Mouse (Mus musculus) myocyte (in vitro differentiated cells): ENCODE data around the gene N4bp2l2. TPM values are rescaled to one million over a fixed set of nuclear protein-coding genes. Genes with fewer than 3 reads are reported as not detected.
"Not testable (repeated sequence)": the region's sequence is repeated elsewhere in the genome, so short reads cannot be mapped to it uniquely, and the experiment has no call there.

Experiments
- H3K27me3 ChIP-seq: one replicate; pipeline ENCODE4 v1.6.1; 2011; ENCODE audit not compliant: control insufficient read depth, insufficient read depth, insufficient read length
- H3K36me3 ChIP-seq: one replicate; pipeline ENCODE4 v1.6.1; 2011; ENCODE audit not compliant: control insufficient read depth, insufficient read depth
- H3K4me2 ChIP-seq: one replicate; pipeline ENCODE4 v1.6.1; 2011; ENCODE audit warnings: low read depth, control low read depth
- H3K4me3 ChIP-seq: one replicate; pipeline ENCODE4 v1.5.1; 2011; ENCODE audit warnings: mild to moderate bottlenecking, control low read depth, moderate library complexity
- H3K79me2 ChIP-seq: one replicate; pipeline ENCODE4 v1.6.1; 2011; ENCODE audit not compliant: control insufficient read depth, insufficient read depth
- H3ac ChIP-seq: one replicate; pipeline ENCODE4 v1.6.1; 2011; ENCODE audit not compliant: control insufficient read depth, insufficient read length
- CEBPB ChIP-seq: IDR thresholded peaks from 2 replicates; pipeline ENCODE4 v1.6.1; 2011; ENCODE audit warnings: mild to moderate bottlenecking, moderate library complexity; ENCODE audit not compliant: poor library complexity, insufficient read depth, severe bottlenecking
- E2F4 ChIP-seq: IDR thresholded peaks from one replicate; pipeline ENCODE4 v1.6.1; 2011; ENCODE audit warnings: mild to moderate bottlenecking, control low read depth, moderate library complexity; ENCODE audit not compliant: insufficient read depth
- MAX ChIP-seq: IDR thresholded peaks from one replicate; pipeline ENCODE4 v1.6.1; 2011; ENCODE audit warnings: low read depth, mild to moderate bottlenecking, control low read depth
- MYOD1 ChIP-seq, 3 experiments: IDR thresholded peaks; one replicate each; pipeline ENCODE4 v1.6.1; 2011; ENCODE audit warnings: control low read depth in 2 of 3, low read depth in 2 of 3, mild to moderate bottlenecking in 2 of 3, moderate library complexity in 1 of 3; ENCODE audit not compliant: insufficient read length in 2 of 3, control insufficient read depth in 1 of 3
- MYOG ChIP-seq, 3 experiments: IDR thresholded peaks; one replicate each; pipeline ENCODE4 v1.6.1; 2011; ENCODE audit warnings: control low read depth in 2 of 3, low read depth in 2 of 3, mild to moderate bottlenecking in 2 of 3; ENCODE audit not compliant: insufficient read length in 2 of 3, control insufficient read depth in 1 of 3, insufficient read depth in 1 of 3
- POLR2A ChIP-seq: IDR thresholded peaks from one replicate; pipeline ENCODE4 v1.6.1; 2011; ENCODE audit warnings: low read depth, mild to moderate bottlenecking, control low read depth, moderate library complexity; ENCODE audit not compliant: insufficient read length
- POLR2AphosphoS2 ChIP-seq: IDR thresholded peaks from one replicate; pipeline ENCODE4 v1.6.1; 2011; ENCODE audit warnings: low read depth, control low read depth; ENCODE audit not compliant: insufficient read length
- REST ChIP-seq: IDR thresholded peaks from one replicate; pipeline ENCODE4 v1.6.1; 2011; ENCODE audit warnings: mild to moderate bottlenecking, control low read depth, moderate library complexity; ENCODE audit not compliant: insufficient read depth, insufficient read length
- SRF ChIP-seq: IDR thresholded peaks from one replicate; pipeline ENCODE4 v1.6.1; 2011; ENCODE audit warnings: low read depth; ENCODE audit not compliant: control insufficient read depth, insufficient read length
- TCF12 ChIP-seq: IDR thresholded peaks from one replicate; pipeline ENCODE4 v1.6.1; 2011; ENCODE audit warnings: mild to moderate bottlenecking, control low read depth; ENCODE audit not compliant: poor library complexity, insufficient read depth, severe bottlenecking
- TCF3 ChIP-seq: IDR thresholded peaks from one replicate; pipeline ENCODE4 v1.6.1; 2011; ENCODE audit warnings: low read depth, control low read depth; ENCODE audit not compliant: insufficient read length
- USF1 ChIP-seq: IDR thresholded peaks from one replicate; pipeline ENCODE4 v1.6.1; 2011; ENCODE audit warnings: low read depth, mild to moderate bottlenecking, control low read depth, moderate library complexity
- polyA plus RNA-seq: library from polyadenylated mRNA; unstranded; fragments of >200 nt; fragmentation: generic; extraction: Trizol; gene quantifications from one replicate; pipeline ENCODE4 v1.2.1, GENCODE M21; 2012; ENCODE audit warnings: missing spikeins

The N4bp2l2 gene
- polyA plus RNA-seq, 1 experiment, result 21.6 TPM

DNA sequence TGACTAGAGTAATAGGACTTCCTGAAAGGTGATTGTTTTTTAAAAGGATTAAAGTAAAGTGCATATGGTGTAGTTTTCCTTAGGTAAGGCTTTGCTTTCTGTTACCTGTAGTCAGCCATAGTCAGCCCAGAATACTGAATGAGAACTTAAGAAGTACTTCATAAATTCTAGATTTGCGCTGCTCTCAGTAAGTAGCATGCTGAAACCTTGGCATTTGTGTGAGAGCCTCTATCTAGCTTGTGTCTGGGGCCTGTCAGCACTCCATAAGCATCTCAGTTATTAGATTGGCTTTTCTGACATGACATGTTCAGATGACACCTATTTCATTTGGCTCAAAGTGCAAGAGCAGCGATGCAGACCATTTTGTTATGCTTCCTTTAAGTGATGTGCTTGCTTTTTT lies 27.3 kb upstream of the N4bp2l2 start:
- no peak for TF ChIP-seq POLR2AphosphoS2
- Histone ChIP-seq H3K79me2 (peaks cover 69% of the 10 kb centered on the region), H3K27me3 (no peaks in the 10 kb centered on the region), H3ac (no peak overlapping the region), H3K4me3 (no peak overlapping the region), H3K36me3 (no peaks in the 10 kb centered on the region), H3K4me2 (no peak overlapping the region)

DNA sequence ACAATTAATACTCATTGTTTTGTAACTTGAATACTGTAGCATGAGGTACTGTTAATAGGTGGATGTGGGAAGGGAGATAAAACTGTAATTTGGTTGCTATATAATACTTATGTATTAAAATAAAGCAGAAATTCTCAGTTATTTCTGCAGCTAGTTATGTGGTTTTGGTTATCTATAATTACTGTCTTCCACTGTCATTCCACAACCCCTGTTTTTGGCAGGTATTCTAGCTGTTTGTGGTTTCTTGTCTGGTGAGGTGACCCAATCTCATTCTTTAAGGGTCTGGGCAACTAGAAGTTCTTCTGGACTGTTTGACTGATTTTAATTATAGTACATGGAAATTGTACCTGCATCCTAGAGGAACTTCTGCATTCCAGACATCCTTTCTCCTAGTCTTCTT lies 24.7 kb upstream of the N4bp2l2 start:
- Histone ChIP-seq H3K27me3 (no peaks in the 10 kb centered on the region), H3K4me3 (no peak overlapping the region), H3K79me2 (peaks cover 84% of the 10 kb centered on the region), H3K36me3 (no peaks in the 10 kb centered on the region), H3ac (no peak overlapping the region), H3K4me2 (no peak overlapping the region)
- TF ChIP-seq MAX (no peak), POLR2AphosphoS2 (no peak), POLR2A (no peak), SRF (no peak), CEBPB (no peak)

GRCm38 (mm10) chr5:150682862-150683261 lies 16.9 kb upstream of the N4bp2l2 start:
- not testable (repeated sequence) for H3ac ChIP-seq, H3K4me2 ChIP-seq, H3K4me3 ChIP-seq, H3K36me3 ChIP-seq, H3K27me3 ChIP-seq
- peaks cover 98% of the 10 kb centered on the region for H3K79me2 ChIP-seq

- no peaks in the 10 kb centered on the region for H3K27me3 ChIP-seq
- peak overlapping the region; percentile 61 for H3K4me2 ChIP-seq
- H3ac ChIP-seq, result no peak overlapping the region
- peak overlapping the region; percentile 50 for H3K4me3 ChIP-seq
- TF ChIP-seq MYOG (IDR thresholded peaks at IDR 0.05; ENCODE audit: control insufficient read depth in 1 of 3, insufficient read depth in 1 of 3, insufficient read length in 2 of 3, low read depth in 2 of 3), result no peak
- TF ChIP-seq E2F4, result no peak
- no peak for TF ChIP-seq USF1
- TF ChIP-seq POLR2AphosphoS2, result no peak
- TF ChIP-seq SRF, result no peak
- no peak for TF ChIP-seq REST
- TF ChIP-seq MAX, result no peak
- no peak for TF ChIP-seq CEBPB
- TF ChIP-seq MYOD1 (IDR thresholded peaks at IDR 0.05; ENCODE audit: control insufficient read depth in 1 of 3, insufficient read length in 2 of 3, low read depth in 2 of 3), result no peak
- TF ChIP-seq POLR2A, result no peak
- no peak for TF ChIP-seq TCF12
- no peak for TF ChIP-seq TCF3
- peaks cover 56% of the 10 kb centered on the region for H3K79me2 ChIP-seq
- no peaks in the 10 kb centered on the region for H3K36me3 ChIP-seq
Observed at GRCm38 (mm10) chr5:150674866-150675265, 8.9 kb upstream of the N4bp2l2 start.

GRCm38 (mm10) chr5:150673880-150674621 lies 8.1 kb upstream of the N4bp2l2 start:
- Histone ChIP-seq H3K4me2 (peak overlapping the region; percentile 61), H3K36me3 (no peaks in the 10 kb centered on the region), H3K27me3 (no peaks in the 10 kb centered on the region), H3K79me2 (peaks cover 48% of the 10 kb centered on the region), H3K4me3 (peak overlapping the region; percentile 50), H3ac (peak overlapping the region; percentile 73)
- no peak for TF ChIP-seq MYOD1 (IDR thresholded peaks at IDR 0.05; ENCODE audit: control insufficient read depth in 1 of 3, insufficient read length in 2 of 3, low read depth in 2 of 3)
- no peak for TF ChIP-seq MAX
- no peak for TF ChIP-seq SRF
- TF ChIP-seq CEBPB, result no peak
- TF ChIP-seq REST, result no peak
- TF ChIP-seq POLR2A, result peak; percentile 42
- no peak for TF ChIP-seq E2F4
- peak; percentile 28 for TF ChIP-seq POLR2AphosphoS2
- no peak for TF ChIP-seq MYOG (IDR thresholded peaks at IDR 0.05; ENCODE audit: control insufficient read depth in 1 of 3, insufficient read depth in 1 of 3, insufficient read length in 2 of 3, low read depth in 2 of 3)
- TF ChIP-seq TCF12, result no peak
- TF ChIP-seq TCF3, result no peak
